Mouse (Mus musculus): ENCODE measurements around the gene Mn1.

DNA sequence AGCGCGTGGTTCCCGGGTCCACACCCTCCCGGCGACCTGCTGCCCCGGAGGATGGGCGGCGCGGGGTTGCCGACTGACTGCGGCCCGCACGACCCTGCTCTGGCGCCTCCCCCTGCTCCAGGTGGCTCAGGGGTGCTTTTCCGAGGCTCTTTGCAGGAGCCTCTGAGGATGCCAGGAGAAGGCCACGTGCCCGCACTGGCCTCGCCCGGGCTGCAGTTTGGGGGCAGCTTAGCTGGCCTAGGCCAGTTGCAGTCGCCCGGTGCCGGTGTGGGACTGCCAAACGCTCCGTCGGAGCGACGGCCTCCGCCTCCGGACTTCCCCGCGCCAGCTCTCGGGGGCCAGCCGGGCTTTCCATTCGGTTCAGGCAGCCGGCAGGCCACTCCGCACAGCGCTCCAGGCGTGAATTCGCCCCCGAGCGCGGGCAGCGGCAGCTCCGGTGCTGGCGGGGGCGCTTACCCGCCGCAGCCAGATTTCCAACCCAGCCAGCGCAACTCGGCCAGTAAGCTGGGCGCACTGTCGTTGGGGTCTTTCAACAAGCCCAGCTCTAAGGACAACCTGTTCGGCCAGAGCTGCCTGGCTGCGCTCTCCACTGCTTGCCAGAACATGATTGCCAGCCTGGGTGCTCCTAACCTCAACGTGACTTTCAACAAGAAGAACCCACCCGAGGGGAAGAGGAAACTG, 3.0 kb downstream of the Mn1 start:
- TF ChIP-seq CTCF (IDR thresholded peaks at IDR 0.05; ENCODE audit: control insufficient read depth, insufficient read depth, low read length) (no peak), POLR2A (IDR thresholded peaks at IDR 0.05; ENCODE audit: borderline replicate concordance, control insufficient read depth, low read depth, low read length) (no peak)

Data from bone marrow, adult 2 months (tissue).